Mouse (Mus musculus) small intestine, adult 2 months (tissue): ENCODE results near the gene Spaca7. TPM values are rescaled to one million over a fixed set of nuclear protein-coding genes. Genes with fewer than 3 reads are reported as not detected.
A peak's percentile ranks its signal among the peaks of the same experiment; 100 is the strongest.
"Not testable (repeated sequence)": the region's sequence is repeated elsewhere in the genome, so short reads cannot be mapped to it uniquely, and the experiment has no call there.

Experiments used
- H3K27ac ChIP-seq: fragments of 200-500 bp; 2 replicates; pipeline ENCODE4 v1.5.1; 2012; ENCODE audit warnings: low read depth, low read length, control low read depth, inconsistent platforms; ENCODE audit not compliant: insufficient read depth
- H3K27me3 ChIP-seq: fragments of 200-500 bp; 2 replicates; pipeline ENCODE4 v1.6.1; 2012; ENCODE audit warnings: mild to moderate bottlenecking, moderate library complexity, low read length, inconsistent platforms; ENCODE audit not compliant: control insufficient read depth, insufficient read depth
- H3K36me3 ChIP-seq: fragments of 200-500 bp; 2 replicates; pipeline ENCODE4 v1.6.1; 2012; ENCODE audit warnings: mild to moderate bottlenecking, low read length, control low read depth, inconsistent platforms; ENCODE audit not compliant: control insufficient read depth, insufficient read depth
- H3K4me1 ChIP-seq: fragments of 200-500 bp; 2 replicates; pipeline ENCODE4 v1.6.1; 2012; ENCODE audit warnings: low read length, inconsistent platforms, mixed read lengths; ENCODE audit not compliant: control insufficient read depth, insufficient read depth, insufficient read length
- H3K4me3 ChIP-seq: fragments of 200-500 bp; 2 replicates; pipeline ENCODE4 v1.5.1; 2012; ENCODE audit warnings: low read depth, mild to moderate bottlenecking, control low read depth, inconsistent platforms, low read length, moderate library complexity
- CTCF ChIP-seq: fragments of 200-500 bp; IDR thresholded peaks from 2 replicates; pipeline ENCODE4 v1.5.1; 2012; ENCODE audit warnings: low read depth, mild to moderate bottlenecking, control low read depth, inconsistent platforms, low read length, moderate library complexity, mixed read lengths; ENCODE audit not compliant: insufficient replicate concordance, insufficient read length; ENCODE audit errors: extremely low read depth
- POLR2A ChIP-seq: fragments of 200-500 bp; IDR thresholded peaks from 2 replicates; pipeline ENCODE4 v1.6.1; 2012; ENCODE audit warnings: low read depth, mild to moderate bottlenecking, control low read depth, inconsistent platforms, low read length, moderate library complexity
- WGBS: fragments of 180-500 bp; shearing (Covaris S2); methylation state at CpG from one replicate; pipeline ENCODE4 v1.1.7; 2018; 5-methylcytosine and 5-hydroxymethylcytosine counted together
- polyA plus RNA-seq: library from polyadenylated mRNA; depleted of rRNA; stranded (reverse); fragments of >200 nt; gene quantifications from 2 replicates; pipeline ENCODE4 v1.2.3, GENCODE M21; 2012

The Spaca7 gene
- polyA plus RNA-seq, 1 experiment: not detected

GRCm38 (mm10) chr8:12608810-12609209, 36.0 kb downstream of the Spaca7 start:
- no peaks in the 10 kb centered on the region for H3K4me1 ChIP-seq
- peaks cover 1% of the 10 kb centered on the region for H3K36me3 ChIP-seq
- TF ChIP-seq CTCF: no peak
- no peak for TF ChIP-seq POLR2A
- no peak overlapping the region for H3K27ac ChIP-seq
- WGBS: 54% methylated on average over 10 of the region's 10 CpGs
- H3K4me3 ChIP-seq: no peak overlapping the region
- H3K27me3 ChIP-seq: no peaks in the 10 kb centered on the region

GRCm38 (mm10) chr8:12609752-12610449, 37.1 kb downstream of the Spaca7 start:
- no peaks in the 10 kb centered on the region for H3K4me1 ChIP-seq
- peaks cover 7% of the 10 kb centered on the region for H3K36me3 ChIP-seq
- TF ChIP-seq POLR2A (no peak), CTCF (no peak)
- no peaks in the 10 kb centered on the region for H3K27me3 ChIP-seq
- H3K27ac ChIP-seq: no peak overlapping the region
- 24% methylated on average over 12 of the region's 12 CpGs for WGBS
- no peak overlapping the region for H3K4me3 ChIP-seq

GRCm38 (mm10) chr8:12613201-12613600, 40.4 kb downstream of the Spaca7 start:
- Histone ChIP-seq H3K4me1 (no peaks in the 10 kb centered on the region), H3K4me3 (no peak overlapping the region), H3K36me3 (peaks cover 20% of the 10 kb centered on the region), H3K27ac (no peak overlapping the region), H3K27me3 (no peaks in the 10 kb centered on the region)
- TF ChIP-seq POLR2A: no peak
- TF ChIP-seq CTCF: no peak
- WGBS: 84% methylated on average over 7 of the region's 7 CpGs

GRCm38 (mm10) chr8:12617369-12617768, 44.5 kb downstream of the Spaca7 start:
- 86% methylated on average over 3 of the region's 3 CpGs for WGBS
- not testable (repeated sequence) for H3K27ac ChIP-seq, H3K27me3 ChIP-seq, H3K4me3 ChIP-seq, H3K4me1 ChIP-seq
- peaks cover 40% of the 10 kb centered on the region for H3K36me3 ChIP-seq

GRCm38 (mm10) chr8:12621550-12622222, 48.9 kb downstream of the Spaca7 start:
- H3K4me1 ChIP-seq: no peaks in the 10 kb centered on the region
- no peak for TF ChIP-seq CTCF
- TF ChIP-seq POLR2A: no peak
- H3K36me3 ChIP-seq: peaks cover 41% of the 10 kb centered on the region

GRCm38 (mm10) chr8:12625890-12626289, 53.1 kb downstream of the Spaca7 start:
- no peak overlapping the region for H3K27ac ChIP-seq
- H3K4me1 ChIP-seq: no peaks in the 10 kb centered on the region
- H3K27me3 ChIP-seq: no peaks in the 10 kb centered on the region
- H3K36me3 ChIP-seq: peaks cover 57% of the 10 kb centered on the region
- 74% methylated on average over 5 of the region's 5 CpGs for WGBS
- no peak overlapping the region for H3K4me3 ChIP-seq
- TF ChIP-seq CTCF: no peak
- no peak for TF ChIP-seq POLR2A

More at GRCm38 (mm10) chr8:12621550-12622222, 48.9 kb downstream of the Spaca7 start:
- Histone ChIP-seq H3K4me3 (no peak overlapping the region), H3K27me3 (no peaks in the 10 kb centered on the region), H3K27ac (no peak overlapping the region)
- 96% methylated on average over 18 of the region's 18 CpGs for WGBS

- Histone ChIP-seq H3K36me3 (peaks cover 57% of the 10 kb centered on the region), H3K27ac (no peak overlapping the region), H3K4me1 (no peaks in the 10 kb centered on the region), H3K27me3 (no peaks in the 10 kb centered on the region), H3K4me3 (no peak overlapping the region)
- 52% methylated on average over 3 of the region's 3 CpGs for WGBS
- TF ChIP-seq POLR2A (no peak), CTCF (peak; percentile 59; the same call in 1 of the 2 replicates)
These were observed 56.2 kb downstream of the Spaca7 start for GRCm38 (mm10) chr8:12629079-12629478.
